Mouse (Mus musculus) naive thymus-derived CD4-positive, alpha-beta T cell, adult 5 months (primary cell): ENCODE results near the gene Sirpb1b. TPM values are rescaled to one million over a fixed set of nuclear protein-coding genes. Genes with fewer than 3 reads are reported as not detected.

Experiments
- polyA plus RNA-seq: library from polyadenylated mRNA; unstranded; fragments of 100-300 nt; shearing (Covaris generic); gene quantifications from one replicate; pipeline ENCODE4 v1.2.1, GENCODE M21; 2017

Gene Sirpb1b
- polyA plus RNA-seq: not detected

DNA sequence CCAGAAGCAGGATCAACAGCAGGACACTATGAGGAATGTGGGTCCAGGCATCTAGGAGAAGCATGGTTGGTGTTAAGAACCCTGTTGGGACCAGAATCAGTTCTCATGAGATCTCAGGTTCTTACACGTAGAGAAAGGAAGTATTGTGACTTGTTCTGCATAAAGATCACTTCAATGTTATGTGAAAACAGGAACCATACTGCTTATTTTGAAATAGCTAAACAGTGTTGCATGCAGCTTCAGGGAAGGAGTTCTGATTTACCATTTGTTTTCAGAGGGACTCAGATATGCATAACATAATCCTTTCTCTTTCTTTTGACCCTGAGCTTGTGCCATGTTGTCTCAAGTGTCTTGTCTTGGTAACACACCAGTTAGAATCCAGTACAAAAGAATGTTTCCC, at the start of gene Sirpb1b:
TSS of gene Sirpb1b (minus strand) at position 179 of the 400 bp plus-strand sequence.

Other genes starting within 250 kb of the Sirpb1b start
- not detected for gene Gm9733, start 242.8 kb downstream of the Sirpb1b start, polyA plus RNA-seq
- not detected for gene Sirpb1a, start 148.5 kb downstream of the Sirpb1b start, polyA plus RNA-seq